Mouse (Mus musculus): ENCODE measurements around the gene Hoxb8.

DNA sequence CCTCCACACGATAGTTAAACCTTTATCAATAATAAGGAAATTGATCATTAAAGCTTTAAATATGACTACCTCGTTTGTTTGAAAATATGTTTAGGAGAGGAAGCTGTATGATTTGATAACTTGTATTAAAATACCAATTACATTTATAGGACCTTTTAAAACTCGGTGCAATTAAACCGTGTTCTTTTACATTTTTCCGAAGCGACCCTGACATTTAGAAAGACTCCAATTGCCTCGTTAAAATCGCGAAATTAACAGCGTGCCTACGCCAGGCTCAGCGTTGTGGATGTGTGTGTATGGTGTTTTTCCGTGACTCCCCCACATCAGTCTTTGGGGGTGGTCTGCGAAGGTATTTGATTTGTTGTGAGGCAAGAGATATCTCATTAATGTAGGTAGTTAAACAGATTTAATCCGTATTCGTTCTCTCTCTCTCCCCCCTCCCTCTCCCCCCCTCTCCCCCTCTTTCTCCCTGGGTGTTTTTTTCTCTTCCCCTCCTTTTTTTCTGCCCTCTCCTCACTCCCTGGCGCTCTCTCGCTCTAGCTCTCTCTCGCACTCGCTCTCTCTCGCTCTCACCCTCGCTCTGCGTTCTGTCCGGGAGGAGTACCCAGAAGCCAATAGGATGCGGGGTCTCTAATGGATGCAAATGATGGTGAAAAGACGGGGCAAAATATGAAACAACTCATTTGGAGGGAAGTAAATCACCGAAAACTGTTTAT is at the start of gene Hoxb8:
- TF ChIP-seq GATA1 (IDR thresholded peaks at IDR 0.05; ENCODE audit: low read length) (no peak), TAL1 (IDR thresholded peaks at IDR 0.05; ENCODE audit: low read length) (no peak)

Measured in erythroblast, embryonic 14.5 days (primary cell).